Mouse (Mus musculus) natural killer cell, adult 2 months (primary cell): ENCODE data around the gene Dcst2.
A peak's percentile ranks its signal among the peaks of the same experiment; 100 is the strongest.

ENCODE experiments used
- DNase-seq, 2 experiments: peaks; one replicate each; pipeline ENCODE4 v3.0.0; 2022; ENCODE audit warnings: low spot score in 2 of 2

Dcst2 gene

GRCm38 (mm10) chr3:89331561-89331960 is 30.2 kb upstream of the Dcst2 start:
- DNase-seq, result no peak

GRCm38 (mm10) chr3:89332013-89332412 is 29.8 kb upstream of the Dcst2 start:
- DNase-seq, result no peak

- DNase-seq, result no peak
Measured at GRCm38 (mm10) chr3:89332476-89332875, 29.3 kb upstream of the Dcst2 start.

- DNase-seq, result no peak
Measured at GRCm38 (mm10) chr3:89333053-89333452, 28.7 kb upstream of the Dcst2 start.

- no peak for DNase-seq
Measured at GRCm38 (mm10) chr3:89336529-89336928, 25.2 kb upstream of the Dcst2 start.

GRCm38 (mm10) chr3:89337062-89337720 is 24.6 kb upstream of the Dcst2 start:
- no peak for DNase-seq

- peak in 1 of 2 experiments; percentile 29 for DNase-seq
Measured at GRCm38 (mm10) chr3:89337721-89338578, 23.8 kb upstream of the Dcst2 start, which contains the start of gene Efna4. TSS of gene Efna4 (minus strand) at chr3:89338028.

- peak; percentile 42 to 67 for DNase-seq
Measured at GRCm38 (mm10) chr3:89339416-89339815, 22.4 kb upstream of the Dcst2 start.

GRCm38 (mm10) chr3:89340465-89340864 is 21.3 kb upstream of the Dcst2 start:
- DNase-seq, result peak; percentile 67 to 78

GRCm38 (mm10) chr3:89341794-89342193 is 20.0 kb upstream of the Dcst2 start:
- no peak for DNase-seq

GRCm38 (mm10) chr3:89343279-89343678 is 18.5 kb upstream of the Dcst2 start:
- DNase-seq, result no peak

- DNase-seq, result no peak
Measured at GRCm38 (mm10) chr3:89346815-89347540, 14.8 kb upstream of the Dcst2 start.

- DNase-seq, result no peak
Measured at GRCm38 (mm10) chr3:89347916-89348315, 13.9 kb upstream of the Dcst2 start.

GRCm38 (mm10) chr3:89348911-89349868 is 12.6 kb upstream of the Dcst2 start:
- peak in 1 of 2 experiments; percentile 21 for DNase-seq

GRCm38 (mm10) chr3:89349869-89350501 is 11.8 kb upstream of the Dcst2 start, which contains the start of gene Adam15:
TSS of gene Adam15 (minus strand) at chr3:89349996.
- peak; percentile 83 to 86 for DNase-seq

- DNase-seq, result no peak
Measured at GRCm38 (mm10) chr3:89351271-89351670, 10.5 kb upstream of the Dcst2 start.

GRCm38 (mm10) chr3:89354816-89355511 is 6.8 kb upstream of the Dcst2 start:
- DNase-seq, result peak; percentile 64 to 78

- DNase-seq, result no peak
Measured at GRCm38 (mm10) chr3:89355512-89355902, 6.3 kb upstream of the Dcst2 start.

- no peak for DNase-seq
Measured at GRCm38 (mm10) chr3:89356029-89356428, 5.7 kb upstream of the Dcst2 start.

GRCm38 (mm10) chr3:89359630-89360029 is 2.1 kb upstream of the Dcst2 start:
- DNase-seq, result no peak
